Mouse (Mus musculus) testis, adult 2 months (tissue): ENCODE measurements around the gene Mum1.

Source experiments
- CTCF ChIP-seq: fragments of 200-500 bp; IDR thresholded peaks from 2 replicates; pipeline ENCODE4 v1.5.1; 2012; ENCODE audit warnings: low read depth, mild to moderate bottlenecking, inconsistent platforms, low read length, moderate library complexity; ENCODE audit not compliant: control insufficient read depth, insufficient read depth, insufficient replicate concordance
- POLR2A ChIP-seq: fragments of 200-500 bp; IDR thresholded peaks from 2 replicates; pipeline ENCODE4 v1.6.1; 2012; ENCODE audit warnings: low read depth, mild to moderate bottlenecking, inconsistent platforms, low read length, moderate library complexity; ENCODE audit not compliant: control insufficient read depth

DNA sequence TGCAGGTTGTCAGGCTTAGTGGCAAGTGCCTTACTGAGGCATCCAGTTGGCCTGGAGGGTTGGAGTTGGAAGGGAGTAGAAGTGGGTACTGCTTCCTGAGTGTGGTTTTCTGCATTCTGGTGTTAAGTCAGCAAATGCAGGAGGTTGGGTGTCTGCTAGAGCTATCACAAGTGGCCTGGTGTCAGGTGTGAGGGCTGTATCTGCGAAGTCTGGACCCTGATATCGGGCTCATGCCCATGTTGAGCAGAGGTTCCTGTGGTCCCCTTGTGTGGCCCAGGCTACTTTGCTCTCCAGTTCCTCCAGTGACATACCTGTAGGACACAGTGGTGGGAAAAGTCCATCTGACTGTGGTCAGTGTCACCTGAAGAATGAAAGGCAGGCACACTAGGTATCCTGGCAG lies 43.9 kb downstream of the Mum1 start:
- TF ChIP-seq CTCF (no peak), POLR2A (no peak)
